Mouse (Mus musculus) Muller cell, postnatal 12 days (primary cell): ENCODE data around the gene Cilp2.

Experiments used
- DNase-seq: peaks from one replicate; pipeline ENCODE4 v3.0.0-alpha.2; 2015; ENCODE audit errors: inconsistent ontology term

Gene Cilp2

GRCm38 (mm10) chr8:69874155-69874554 is 13.3 kb downstream of the Cilp2 start:
- DNase-seq = peak; percentile 36

GRCm38 (mm10) chr8:69870907-69871306 is 16.6 kb downstream of the Cilp2 start:
- DNase-seq = no peak

DNA sequence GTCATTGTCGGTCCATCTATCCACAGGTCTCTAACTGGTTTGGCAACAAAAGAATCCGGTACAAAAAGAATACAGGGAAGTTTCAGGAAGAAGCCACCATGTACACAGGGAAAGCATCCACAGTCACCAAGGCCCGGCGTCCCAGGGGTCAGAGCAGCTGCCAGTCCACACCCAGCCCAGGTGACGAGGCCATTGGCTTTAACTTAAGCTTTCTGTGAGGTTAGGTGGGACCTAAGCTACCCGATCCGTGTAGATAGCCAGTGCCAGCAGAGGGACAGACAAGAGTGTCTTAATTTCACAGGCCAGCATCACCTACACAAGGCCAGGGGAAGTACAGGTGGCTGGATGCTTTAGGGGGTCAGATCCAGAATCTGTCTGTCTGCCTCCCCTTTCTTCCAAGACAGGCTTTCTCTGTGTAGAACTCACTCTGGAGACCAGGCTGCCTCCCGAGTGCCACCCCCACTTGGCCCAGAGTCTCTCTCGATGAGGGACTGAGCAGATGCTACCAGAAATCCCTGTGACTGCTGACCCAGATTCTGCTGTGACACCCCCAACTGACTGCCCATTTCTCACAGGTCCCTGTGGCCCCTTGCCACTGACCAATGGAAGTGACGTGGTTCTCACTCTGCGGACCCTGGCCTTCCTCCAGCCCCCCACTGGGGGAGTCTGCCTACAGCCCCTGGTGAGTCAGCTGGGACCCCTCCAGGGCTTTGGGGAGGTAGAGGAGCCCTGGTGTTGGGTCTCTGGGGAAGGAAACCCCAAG is 17.3 kb downstream of the Cilp2 start:
- DNase-seq = no peak

DNA sequence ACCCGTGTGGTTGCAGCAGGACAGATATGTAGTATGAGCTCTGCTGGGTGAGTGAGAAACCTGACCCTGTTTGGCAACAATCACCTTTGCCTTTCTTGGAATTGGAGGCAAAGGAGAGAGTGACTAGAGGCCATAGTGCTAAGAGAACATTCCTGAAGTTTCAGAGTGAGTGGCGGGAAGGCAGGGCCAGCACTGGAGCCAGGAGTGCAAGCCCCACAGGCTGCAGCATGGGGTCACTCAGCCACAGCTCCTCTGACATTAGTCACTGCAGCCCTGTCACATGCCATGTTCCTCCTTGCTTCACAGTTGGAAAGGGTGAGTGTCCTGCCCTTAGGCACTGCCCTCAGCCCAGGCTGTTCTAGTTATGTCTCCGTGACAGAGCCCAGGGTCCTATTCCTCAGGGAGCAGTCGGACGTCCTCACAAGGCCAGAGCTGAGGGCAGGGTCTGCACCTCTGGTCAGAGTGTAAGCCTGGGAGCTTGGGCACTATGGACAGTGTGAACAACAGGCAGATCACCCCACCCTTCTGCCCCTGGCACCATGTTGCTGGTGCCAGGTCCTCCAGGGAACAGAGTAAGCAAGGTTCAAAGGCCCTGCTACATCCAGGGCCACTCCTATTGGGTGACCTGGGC is 19.7 kb downstream of the Cilp2 start:
- peak; percentile 34 for DNase-seq

DNA sequence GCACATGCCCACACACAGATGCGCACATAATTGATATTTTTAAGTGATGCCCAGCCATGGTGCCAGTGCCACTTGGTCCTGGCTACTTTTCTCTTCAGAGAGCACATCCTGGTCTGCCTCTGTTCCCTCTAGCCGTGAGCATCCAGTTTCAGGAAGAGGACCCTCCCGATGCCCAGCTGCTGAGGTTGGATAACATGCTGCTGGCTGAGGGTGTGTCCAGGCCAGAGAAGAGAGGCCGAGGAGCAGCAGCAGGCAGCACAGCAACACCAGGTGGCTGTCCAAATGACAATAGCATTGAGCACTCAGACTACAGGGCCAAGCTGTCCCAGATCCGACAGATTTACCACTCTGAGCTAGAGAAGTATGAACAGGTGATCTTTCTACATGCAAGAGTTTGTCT is 23.3 kb downstream of the Cilp2 start:
- no peak for DNase-seq

DNA sequence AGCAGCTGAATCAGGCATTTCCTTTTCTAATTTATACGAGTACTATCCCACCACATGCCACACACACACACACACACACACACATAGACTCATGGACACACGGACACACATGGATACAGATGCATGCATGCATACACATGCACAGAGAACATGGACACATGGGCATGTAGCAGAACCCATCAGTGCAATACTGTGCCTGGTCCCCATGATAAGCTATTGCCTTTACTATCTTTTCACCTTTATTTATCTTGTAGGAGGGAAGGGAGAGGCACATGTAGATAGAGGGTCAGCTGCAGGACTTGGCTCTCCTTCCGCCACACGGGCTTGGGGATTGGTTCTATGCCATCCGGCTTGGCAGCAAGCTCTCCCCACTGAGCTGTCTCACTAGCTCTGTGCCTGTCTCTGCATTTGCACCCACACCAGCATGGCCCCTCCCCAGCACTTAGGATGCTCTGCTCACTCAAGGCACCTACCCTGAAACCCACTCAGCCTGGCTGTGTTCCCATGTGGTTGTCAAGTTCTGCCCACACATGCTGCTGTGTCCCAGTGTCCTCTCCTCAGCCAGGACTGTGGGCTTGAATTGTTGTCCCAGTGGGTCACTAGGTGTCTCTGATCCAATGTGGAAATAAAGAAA is 24.0 kb downstream of the Cilp2 start:
- no peak for DNase-seq

GRCm38 (mm10) chr8:69861251-69861650 is 26.2 kb downstream of the Cilp2 start:
- no peak for DNase-seq

DNA sequence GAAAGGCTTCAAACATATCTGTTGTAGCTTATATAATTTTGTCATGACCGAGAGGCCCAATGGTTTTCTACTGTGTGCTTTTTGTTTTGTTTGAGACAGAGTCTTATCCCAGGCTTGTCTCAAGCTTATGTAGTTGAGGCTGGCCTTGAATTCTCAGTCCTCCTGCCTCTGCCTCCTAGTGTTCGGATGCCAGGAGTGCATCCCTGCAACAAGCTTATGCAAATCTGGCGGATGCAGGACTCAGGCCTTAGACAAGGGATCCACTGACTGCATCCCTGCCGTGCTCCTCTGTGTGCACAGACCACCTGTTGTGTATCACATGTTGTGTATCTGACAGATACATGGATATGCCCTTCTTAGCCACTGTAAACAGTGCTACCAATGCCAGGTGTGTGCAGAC is 26.7 kb downstream of the Cilp2 start:
- DNase-seq = no peak

DNA sequence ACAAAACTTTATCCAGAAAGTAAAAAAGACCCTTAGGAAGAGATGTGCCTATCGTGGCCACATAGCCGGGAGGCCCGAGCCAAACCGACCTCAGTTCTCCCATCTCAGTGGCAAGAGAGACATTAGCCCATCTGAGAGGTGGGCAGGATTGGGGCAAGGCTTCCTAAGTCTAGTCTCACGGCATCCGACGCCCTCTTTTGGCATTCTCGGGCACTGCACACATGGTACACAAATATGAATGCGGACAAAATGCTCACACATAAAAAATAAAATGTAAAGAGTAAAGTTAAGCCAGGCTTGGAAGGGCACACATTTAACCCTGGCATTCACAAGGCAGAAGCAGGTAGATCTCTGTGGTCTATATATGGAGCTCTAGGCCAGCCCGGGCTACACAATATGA is 33.6 kb downstream of the Cilp2 start:
- DNase-seq = no peak

- DNase-seq = no peak
Observed at GRCm38 (mm10) chr8:69850926-69851506, 36.5 kb downstream of the Cilp2 start.

DNA sequence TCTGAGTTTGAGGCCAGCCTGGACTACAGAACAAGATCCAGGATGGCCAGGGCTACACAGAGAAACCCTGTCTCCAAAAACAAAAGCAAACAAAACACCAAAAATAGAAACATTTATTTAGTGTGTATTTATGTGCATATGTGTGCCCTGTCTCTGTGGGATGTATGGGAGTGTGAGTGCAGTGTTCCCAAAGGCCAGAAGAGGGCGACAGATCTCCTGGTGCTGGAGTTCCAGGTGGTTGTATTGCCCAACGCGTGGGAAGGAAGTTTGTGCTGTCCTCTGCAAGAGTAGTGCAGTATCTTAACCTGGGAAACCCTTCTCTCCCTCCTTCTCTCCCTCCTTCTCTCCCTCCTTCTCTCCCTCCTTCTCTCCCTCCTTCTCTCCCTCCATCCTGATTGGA is 37.6 kb downstream of the Cilp2 start:
- DNase-seq = no peak

- peak; percentile 78 for DNase-seq
Observed at GRCm38 (mm10) chr8:69848951-69849350, 38.5 kb downstream of the Cilp2 start.

DNA sequence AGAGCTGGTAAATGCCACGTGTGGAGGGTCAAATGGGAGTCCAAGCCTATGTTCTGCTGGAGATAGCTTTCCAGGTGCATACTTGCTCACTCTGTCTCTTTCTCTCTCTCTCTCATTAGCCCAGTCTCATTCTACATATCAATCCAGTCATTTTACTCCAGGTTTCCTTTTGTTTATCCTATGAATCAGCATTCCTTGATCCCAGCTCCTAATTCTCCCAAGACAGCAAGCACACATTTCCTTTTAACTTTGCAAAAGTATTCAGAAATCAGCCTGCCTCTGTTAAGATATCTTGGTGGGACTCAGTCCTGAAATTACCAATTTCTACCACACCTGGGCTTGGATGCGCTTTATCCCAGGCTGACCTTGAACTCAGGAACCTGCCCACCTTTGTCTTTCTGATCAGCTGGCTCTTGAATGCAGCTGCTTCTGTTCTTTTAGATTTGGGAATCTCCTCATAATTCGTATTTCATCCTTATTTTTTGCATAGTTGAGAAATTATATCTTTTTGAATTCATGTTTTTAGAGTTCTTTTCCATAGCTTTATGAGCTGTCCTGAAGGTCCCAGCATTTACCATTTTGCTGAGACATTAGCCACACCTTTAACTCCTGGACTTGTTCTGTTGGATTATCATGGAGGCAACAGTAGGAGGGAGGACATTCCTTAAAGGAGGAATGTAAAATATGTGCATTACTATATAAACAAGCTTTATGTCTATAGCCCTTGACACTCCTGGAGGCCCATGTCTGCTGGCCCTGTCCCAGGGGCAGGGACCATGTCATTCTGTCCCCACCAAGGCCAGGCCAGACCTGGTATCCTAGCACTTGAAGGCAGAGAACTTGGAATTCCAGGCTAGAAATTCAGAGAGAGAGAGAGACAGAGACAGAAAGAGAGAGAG is 40.1 kb downstream of the Cilp2 start:
- no peak for DNase-seq

DNA sequence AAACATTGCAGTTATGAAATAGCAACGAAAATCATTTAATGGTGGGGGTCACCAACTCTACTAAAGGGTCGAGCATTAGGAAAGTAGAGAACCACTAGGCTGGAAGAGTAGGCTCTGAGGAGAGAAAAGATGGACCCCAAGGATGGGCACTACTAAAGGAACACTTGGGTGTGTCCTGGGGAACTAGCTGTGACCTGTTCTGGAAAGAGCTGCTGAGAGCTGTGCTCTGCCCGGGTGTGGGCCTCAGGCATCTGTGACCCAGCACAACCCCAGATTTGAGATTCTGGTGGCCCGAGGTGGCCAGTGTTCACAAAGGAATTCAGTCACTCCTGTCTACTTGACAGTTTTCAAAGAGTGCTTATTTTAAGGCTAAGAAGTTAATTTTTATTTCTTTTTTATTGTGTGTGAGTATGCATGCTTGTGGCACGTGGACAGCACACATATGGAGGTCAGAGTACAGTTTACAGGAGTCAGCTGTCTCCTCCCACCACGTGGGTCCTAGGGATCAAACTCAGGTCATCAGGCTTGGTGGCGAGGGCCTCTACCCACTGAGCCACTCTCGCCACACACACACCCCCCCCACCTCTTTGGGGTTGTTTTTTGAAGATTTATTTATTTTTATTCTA is 50.3 kb downstream of the Cilp2 start:
- DNase-seq = no peak

DNA sequence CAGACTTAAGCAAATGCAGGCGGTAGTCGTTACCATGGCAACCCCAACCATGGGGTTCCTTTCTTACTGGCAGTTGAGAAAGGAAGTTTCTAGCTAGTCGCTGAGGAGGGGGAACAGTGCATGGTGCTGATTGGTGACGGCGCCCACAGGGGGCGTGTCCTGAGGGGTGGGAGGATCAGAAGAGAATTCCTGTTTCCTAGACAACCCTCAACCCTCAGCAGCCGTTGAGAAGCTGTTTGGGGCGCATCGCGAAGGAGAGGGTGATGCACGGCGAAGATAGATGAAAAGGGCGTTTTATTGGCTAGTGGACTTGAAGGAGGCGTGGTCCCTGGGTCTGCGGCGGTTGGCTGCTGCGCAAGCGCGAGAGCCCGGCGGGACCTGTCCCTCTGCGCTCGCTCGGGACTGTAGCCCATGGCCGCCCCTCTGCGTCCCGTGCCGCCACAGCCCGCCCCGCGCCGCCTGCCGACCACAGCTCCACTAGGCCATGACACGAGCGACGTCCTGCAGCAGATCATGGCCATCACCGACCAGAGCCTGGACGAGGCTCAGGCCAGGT is 55.1 kb downstream of the Cilp2 start, which contains the start of gene Pbx4:
TSS of gene Pbx4 (plus strand) at position 194 of the 556 bp plus-strand sequence.
- peak; percentile 99 for DNase-seq
